Mouse (Mus musculus) stomach, embryonic 16.5 days (tissue): ENCODE data around the gene Ripply2. TPM values are rescaled to one million over a fixed set of nuclear protein-coding genes. Genes with fewer than 3 reads are reported as not detected.

Experiments used
- ATAC-seq: fragments of 200-750 bp; cut with Nextera tagmentation; 2 replicates; pipeline ENCODE4 v1.8.0; 2017; ENCODE audit warnings: moderate number of reproducible peaks, moderate TSS enrichment; ENCODE audit not compliant: insufficient read depth, low FRiP score
- H3K27ac ChIP-seq: fragments of 300-500 bp; sonication (generic); 2 replicates; pipeline ENCODE4 v1.5.1; 2014; ENCODE audit warnings: low read length
- H3K27me3 ChIP-seq: fragments of 300-500 bp; sonication (generic); 2 replicates; pipeline ENCODE4 v1.6.1; 2014; ENCODE audit warnings: low read length, control low read depth, mixed read lengths; ENCODE audit not compliant: control insufficient read depth, insufficient read depth
- H3K36me3 ChIP-seq: fragments of 300-500 bp; sonication (generic); 2 replicates; pipeline ENCODE4 v1.6.1; 2014; ENCODE audit warnings: low read length; ENCODE audit not compliant: control insufficient read depth, insufficient read depth
- H3K4me1 ChIP-seq: fragments of 300-500 bp; sonication (generic); 2 replicates; pipeline ENCODE4 v1.6.1; 2014; ENCODE audit warnings: low read length, control low read depth, mixed read lengths; ENCODE audit not compliant: control insufficient read depth, insufficient read depth
- H3K4me2 ChIP-seq: fragments of 300-500 bp; sonication (generic); 2 replicates; pipeline ENCODE4 v1.6.1; 2014; ENCODE audit warnings: low read depth, low read length, mixed read lengths
- H3K4me3 ChIP-seq: fragments of 300-500 bp; sonication (generic); replicated peaks from 2 replicates; pipeline ENCODE4 v1.5.1; 2014; ENCODE audit warnings: mild to moderate bottlenecking, low read length
- H3K9ac ChIP-seq: fragments of 300-500 bp; sonication (generic); 2 replicates; pipeline ENCODE4 v1.6.1; 2014; ENCODE audit warnings: low read length
- H3K9me3 ChIP-seq: fragments of 300-500 bp; sonication (generic); replicated peaks from 2 replicates; pipeline ENCODE4 v1.6.1; 2016; ENCODE audit warnings: low read length, control low read depth; ENCODE audit not compliant: control insufficient read depth
- WGBS: fragments of 180-500 bp; shearing (Covaris S2); extraction: QIAGEN DNeasy Blood & Tissue Kit; methylation state at CpG from one replicate; pipeline ENCODE4 v1.1.7; 2014; 5-methylcytosine and 5-hydroxymethylcytosine counted together
- polyA plus RNA-seq: library from polyadenylated mRNA; unstranded; fragments of >200 nt; fragmentation: Nextera tagmentation; extraction: Ambion mirVana; gene quantifications from 2 replicates; pipeline ENCODE4 v1.2.1, GENCODE M21; 2015

The Ripply2 gene
- polyA plus RNA-seq, 1 experiment from 2014 or later, result 0.31 TPM

- H3K9ac ChIP-seq, result no peak overlapping the region
- no peaks in the 10 kb centered on the region for H3K36me3 ChIP-seq
- no peaks in the 10 kb centered on the region for H3K9me3 ChIP-seq
- H3K27ac ChIP-seq, result no peak overlapping the region
- H3K27me3 ChIP-seq, result no peaks in the 10 kb centered on the region
- ATAC-seq, result no peak
- H3K4me1 ChIP-seq, result no peaks in the 10 kb centered on the region
- no peak overlapping the region for H3K4me3 ChIP-seq
- 35% methylated on average over 6 of the region's 6 CpGs for WGBS
- H3K4me2 ChIP-seq, result no peak overlapping the region
These were observed 30.2 kb upstream of the Ripply2 start for GRCm38 (mm10) chr9:86985105-86985504.

GRCm38 (mm10) chr9:86986703-86987296, 28.5 kb upstream of the Ripply2 start:
- Histone ChIP-seq H3K4me1 (no peaks in the 10 kb centered on the region), H3K9me3 (no peaks in the 10 kb centered on the region), H3K4me2 (no peak overlapping the region), H3K4me3 (no peak overlapping the region), H3K36me3 (no peaks in the 10 kb centered on the region), H3K9ac (no peak overlapping the region), H3K27ac (no peak overlapping the region), H3K27me3 (no peaks in the 10 kb centered on the region)
- no peak for ATAC-seq
- WGBS, result 47% methylated on average over 7 of the region's 7 CpGs

DNA sequence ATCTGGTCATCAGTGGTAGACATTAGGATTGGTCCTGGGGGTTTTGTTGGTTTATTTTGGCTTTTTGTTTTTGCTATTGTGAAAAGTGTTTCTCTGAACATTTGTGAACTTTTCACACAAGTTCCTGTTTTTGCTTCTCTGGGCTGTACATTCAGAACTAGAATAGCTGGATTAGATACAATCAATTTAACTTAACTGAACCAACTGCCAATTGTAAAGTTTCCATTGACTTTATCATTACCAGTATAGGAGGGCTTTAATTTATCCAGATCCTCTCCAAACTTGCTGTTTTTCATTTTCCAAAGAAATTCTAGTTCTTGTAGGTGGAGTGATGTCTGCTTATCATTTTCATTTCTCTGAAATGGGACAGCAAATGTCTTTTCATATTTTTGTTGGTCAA, 25.5 kb upstream of the Ripply2 start:
- no peak overlapping the region for H3K27ac ChIP-seq
- H3K4me2 ChIP-seq, result no peak overlapping the region
- no peak for ATAC-seq
- H3K27me3 ChIP-seq, result no peaks in the 10 kb centered on the region
- no peaks in the 10 kb centered on the region for H3K4me1 ChIP-seq
- no peaks in the 10 kb centered on the region for H3K9me3 ChIP-seq
- H3K9ac ChIP-seq, result no peak overlapping the region
- H3K4me3 ChIP-seq, result no peak overlapping the region
- H3K36me3 ChIP-seq, result no peaks in the 10 kb centered on the region

DNA sequence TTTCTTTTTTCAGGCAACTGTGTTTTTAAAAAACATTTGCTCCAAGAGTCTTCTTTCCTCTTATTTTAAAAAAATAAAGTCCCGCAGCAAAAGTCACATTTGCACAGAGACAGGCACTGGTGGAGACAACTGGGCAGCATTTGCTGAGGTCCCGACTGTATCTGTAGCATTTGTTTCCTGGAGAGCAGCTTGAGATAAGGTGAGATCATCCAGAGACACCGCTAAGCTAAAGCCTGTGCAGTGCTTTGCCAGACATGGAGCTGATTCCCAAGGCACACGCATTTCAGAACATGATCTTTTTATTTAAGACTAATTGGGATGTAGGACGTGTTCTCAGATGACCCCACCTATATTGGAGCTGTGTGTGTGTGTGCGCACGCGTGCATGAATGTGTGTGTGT, 23.6 kb upstream of the Ripply2 start:
- no peak for ATAC-seq
- Histone ChIP-seq H3K36me3 (no peaks in the 10 kb centered on the region), H3K27me3 (no peaks in the 10 kb centered on the region), H3K4me1 (no peaks in the 10 kb centered on the region), H3K9ac (no peak overlapping the region), H3K27ac (no peak overlapping the region), H3K4me2 (no peak overlapping the region), H3K4me3 (no peak overlapping the region), H3K9me3 (no peaks in the 10 kb centered on the region)
- WGBS, result 70% methylated on average over 8 of the region's 8 CpGs

DNA sequence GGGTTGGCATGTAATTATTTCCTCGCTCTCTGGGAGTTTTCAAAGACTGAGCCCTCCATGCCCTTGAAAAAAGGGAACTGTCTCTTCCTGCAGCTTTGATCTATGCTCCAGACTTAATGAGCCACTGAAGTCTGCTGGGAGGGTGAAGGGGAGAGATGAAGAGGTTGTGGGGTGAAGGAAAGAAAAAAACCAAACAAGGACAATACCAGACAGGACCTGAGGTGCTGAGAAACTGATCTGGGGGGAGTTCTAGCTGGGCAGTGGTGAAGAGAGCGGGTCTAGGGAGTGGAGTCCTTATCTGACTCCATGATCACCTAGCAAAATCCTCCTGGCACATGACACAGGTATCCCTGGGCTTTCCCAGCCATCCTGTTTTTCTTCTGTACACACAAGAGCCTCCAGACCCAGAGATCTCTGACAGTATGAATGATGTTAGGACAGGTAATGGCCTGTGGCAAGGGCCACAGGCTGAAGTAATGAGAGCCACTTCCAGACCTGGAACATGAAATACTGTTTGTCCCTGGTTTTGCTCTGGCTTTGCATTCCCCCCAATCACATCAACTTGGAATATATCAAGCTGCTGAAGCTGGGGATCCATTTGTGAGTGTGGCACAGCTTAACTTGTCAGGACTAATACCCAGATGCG, 18.2 kb upstream of the Ripply2 start:
- H3K4me1 ChIP-seq, result no peaks in the 10 kb centered on the region

DNA sequence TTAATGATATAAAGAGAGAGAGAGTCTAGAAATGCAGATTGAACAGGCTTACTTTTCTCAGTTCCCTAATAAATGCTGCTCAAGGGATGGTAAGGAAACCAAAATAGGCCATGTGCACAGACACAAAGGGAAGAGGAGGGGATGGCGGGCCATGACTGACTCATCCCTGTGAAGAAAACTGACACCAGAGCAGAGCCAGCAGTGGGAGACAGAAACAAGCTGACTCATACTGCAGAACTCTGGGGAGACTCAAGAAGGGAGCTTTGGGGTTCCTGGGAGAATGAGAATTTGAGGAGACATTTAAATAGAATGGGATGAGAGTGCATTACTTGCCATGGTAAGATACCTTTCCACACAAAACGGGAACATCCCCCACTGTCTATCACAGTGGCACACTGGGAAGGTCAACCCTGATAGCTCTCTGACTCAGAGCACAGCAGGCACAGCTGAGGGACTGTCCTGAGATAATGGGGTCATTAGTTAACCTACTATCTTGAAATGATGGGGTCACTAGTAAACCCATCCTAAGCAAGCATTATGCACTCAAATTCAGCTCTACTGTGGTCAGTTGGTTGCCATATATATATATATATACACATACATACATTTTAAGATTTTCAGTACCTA, 15.3 kb upstream of the Ripply2 start:
- no peak overlapping the region for H3K4me3 ChIP-seq
- no peaks in the 10 kb centered on the region for H3K9me3 ChIP-seq
- H3K4me1 ChIP-seq, result no peaks in the 10 kb centered on the region
- WGBS, result 56% methylated on average over 2 of the region's 2 CpGs
- H3K4me2 ChIP-seq, result no peak overlapping the region
- H3K27ac ChIP-seq, result no peak overlapping the region
- H3K36me3 ChIP-seq, result no peaks in the 10 kb centered on the region
- no peak overlapping the region for H3K9ac ChIP-seq
- ATAC-seq, result no peak
- H3K27me3 ChIP-seq, result no peaks in the 10 kb centered on the region

More for the DNA sequence above, 18.2 kb upstream of the Ripply2 start:
- no peak overlapping the region for H3K4me3 ChIP-seq
- H3K27ac ChIP-seq, result no peak overlapping the region
- H3K36me3 ChIP-seq, result no peaks in the 10 kb centered on the region
- H3K9ac ChIP-seq, result no peak overlapping the region
- no peaks in the 10 kb centered on the region for H3K27me3 ChIP-seq
- H3K4me2 ChIP-seq, result no peak overlapping the region
- no peaks in the 10 kb centered on the region for H3K9me3 ChIP-seq
- ATAC-seq, result no peak
- WGBS, result 59% methylated on average over 3 of the region's 3 CpGs

DNA sequence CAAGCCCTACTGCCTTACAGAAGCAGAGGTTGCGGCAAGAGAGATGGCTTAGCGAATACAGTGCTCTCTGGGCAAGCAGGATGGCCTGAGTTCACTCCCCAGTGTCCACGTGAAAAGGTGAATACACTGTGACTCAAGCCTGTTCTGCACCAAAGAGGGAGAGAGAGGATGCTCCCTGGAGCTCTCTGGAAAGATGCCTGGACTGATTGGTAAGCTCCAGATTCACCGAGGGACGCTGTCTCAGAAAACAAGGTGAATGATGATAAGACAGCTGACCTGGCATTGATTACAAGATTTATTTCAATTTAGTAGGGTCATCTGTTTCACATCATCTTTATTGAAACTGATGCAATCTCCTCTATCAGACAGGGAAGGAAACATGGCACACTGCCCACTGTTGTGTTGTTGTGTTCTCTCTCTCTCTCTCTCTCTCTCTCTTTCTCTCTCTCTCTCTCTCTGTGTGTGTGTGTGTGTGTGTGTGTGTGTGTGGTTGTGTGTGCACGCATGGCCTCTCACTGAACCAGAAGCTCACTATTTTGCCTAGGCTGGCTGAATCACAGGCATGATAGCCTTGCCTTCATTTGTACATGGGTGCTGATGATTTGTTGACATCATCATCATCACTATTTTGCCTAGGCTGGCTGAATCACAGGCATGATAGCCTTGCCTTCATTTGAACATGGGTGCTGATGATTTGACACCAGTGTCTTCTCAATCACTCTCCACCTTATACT, 10.5 kb upstream of the Ripply2 start:
- no peak for ATAC-seq
- no peaks in the 10 kb centered on the region for H3K4me1 ChIP-seq
- no peak overlapping the region for H3K4me2 ChIP-seq
- WGBS, result 70% methylated on average over 6 of the region's 6 CpGs
- H3K9me3 ChIP-seq, result no peaks in the 10 kb centered on the region
- no peak overlapping the region for H3K4me3 ChIP-seq
- H3K9ac ChIP-seq, result no peak overlapping the region
- H3K36me3 ChIP-seq, result no peaks in the 10 kb centered on the region
- no peaks in the 10 kb centered on the region for H3K27me3 ChIP-seq
- H3K27ac ChIP-seq, result no peak overlapping the region

- Histone ChIP-seq H3K4me3 (no peak overlapping the region), H3K9me3 (no peaks in the 10 kb centered on the region), H3K36me3 (no peaks in the 10 kb centered on the region), H3K27me3 (no peaks in the 10 kb centered on the region), H3K27ac (no peak overlapping the region), H3K9ac (no peak overlapping the region), H3K4me2 (no peak overlapping the region), H3K4me1 (no peaks in the 10 kb centered on the region)
- 38% methylated on average over 5 of the region's 5 CpGs for WGBS
- no peak for ATAC-seq
These were observed 9.9 kb upstream of the Ripply2 start for GRCm38 (mm10) chr9:87005435-87005779.

DNA sequence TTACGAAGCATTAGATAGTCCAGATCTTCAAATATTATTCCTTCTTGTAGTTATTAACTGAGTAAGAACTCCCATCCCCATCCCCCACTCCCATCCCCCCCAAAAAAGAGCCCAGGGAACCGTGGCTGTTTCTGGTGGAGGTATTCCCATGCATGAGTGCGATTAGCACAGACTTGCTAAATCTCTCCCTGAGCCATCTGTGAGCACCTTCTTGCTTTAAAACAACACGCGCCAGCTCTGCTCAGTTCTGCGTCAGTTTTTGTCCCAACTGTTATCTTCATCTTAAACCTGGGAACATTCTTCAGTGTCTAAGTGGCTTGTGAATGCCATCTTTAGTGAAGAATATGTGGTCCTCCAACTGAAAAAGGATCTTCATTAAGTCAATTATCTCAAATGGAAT, 6.8 kb upstream of the Ripply2 start:
- Histone ChIP-seq H3K27me3 (peaks cover 7% of the 10 kb centered on the region; the same call in 1 of the 2 replicates), H3K4me2 (no peak overlapping the region), H3K9me3 (no peaks in the 10 kb centered on the region), H3K4me3 (no peak overlapping the region), H3K4me1 (no peaks in the 10 kb centered on the region), H3K36me3 (no peaks in the 10 kb centered on the region), H3K27ac (no peak overlapping the region), H3K9ac (no peak overlapping the region)
- 49% methylated on average over 6 of the region's 6 CpGs for WGBS
- ATAC-seq, result no peak
